Mouse (Mus musculus): Measurements from ENCODE around the gene Dapk1. TPM values are rescaled to one million over a fixed set of nuclear protein-coding genes. Genes with fewer than 3 reads are reported as not detected.

Gene Dapk1
- polyA plus RNA-seq (2016; fragmentation: Nextera tagmentation; extraction: Ambion mirVana) = 8.8 and 9.4 TPM in 2 replicates

GRCm38 (mm10) chr13:60601436-60602415 is at the start of gene Dapk1:
Dapk1 (plus strand) TSS chr13:60601947.
- H3K4me3 ChIP-seq = peak within 1 kb of the TSS; percentile 66
- peaks cover 20% of the 10 kb centered on the region for H3K4me1 ChIP-seq
- peak within 1 kb of the TSS; percentile 79 for H3K9ac ChIP-seq
- peak within 1 kb of the TSS; percentile 98 for H3K4me2 ChIP-seq
- no peaks in the 10 kb centered on the region for H3K9me3 ChIP-seq (replicated peaks)
- no peaks in the 10 kb centered on the region; the same call in 1 of the 2 replicates for H3K27me3 ChIP-seq (replicated peaks)
- H3K36me3 ChIP-seq = peaks cover 7% of the 10 kb centered on the region; the same call in 1 of the 2 replicates
- peak; percentile 82 for ATAC-seq
- WGBS (ENCODE audit: insufficient replicate concordance) = under 1% methylated on average over 83 of the region's 90 CpGs
- peak within 1 kb of the TSS; percentile 71 for H3K27ac ChIP-seq

DNA sequence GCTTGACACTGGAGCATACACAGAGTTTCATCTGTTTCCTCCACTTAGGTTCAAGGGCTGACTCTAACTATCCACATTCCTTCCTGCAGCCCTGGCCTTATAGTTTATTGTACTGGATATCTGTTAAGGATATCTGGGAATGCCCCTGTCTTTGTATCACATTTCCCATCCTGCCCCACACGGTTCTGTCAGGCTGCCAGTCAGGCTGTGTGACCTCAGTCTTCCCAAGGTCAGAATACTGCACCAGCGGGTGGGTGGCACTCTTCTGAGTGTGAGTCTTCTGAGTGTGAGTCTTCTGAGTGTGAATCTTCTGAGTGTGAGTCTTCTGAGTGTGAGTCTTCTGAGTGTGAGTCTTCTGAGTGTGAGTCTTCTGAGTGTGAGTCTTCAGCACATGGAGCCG is 48.4 kb upstream of the Dapk1 start:
- H3K4me1 ChIP-seq = peaks cover 11% of the 10 kb centered on the region
- 73% methylated on average over 3 of the region's 3 CpGs for WGBS (ENCODE audit: insufficient replicate concordance)
- H3K9ac ChIP-seq = no peak overlapping the region
- H3K4me3 ChIP-seq = no peak overlapping the region
- no peak overlapping the region for H3K27ac ChIP-seq
- H3K27me3 ChIP-seq (replicated peaks) = no peaks in the 10 kb centered on the region
- H3K4me2 ChIP-seq = no peak overlapping the region
- H3K9me3 ChIP-seq (replicated peaks) = no peaks in the 10 kb centered on the region
- H3K36me3 ChIP-seq = no peaks in the 10 kb centered on the region
- no peak for ATAC-seq

DNA sequence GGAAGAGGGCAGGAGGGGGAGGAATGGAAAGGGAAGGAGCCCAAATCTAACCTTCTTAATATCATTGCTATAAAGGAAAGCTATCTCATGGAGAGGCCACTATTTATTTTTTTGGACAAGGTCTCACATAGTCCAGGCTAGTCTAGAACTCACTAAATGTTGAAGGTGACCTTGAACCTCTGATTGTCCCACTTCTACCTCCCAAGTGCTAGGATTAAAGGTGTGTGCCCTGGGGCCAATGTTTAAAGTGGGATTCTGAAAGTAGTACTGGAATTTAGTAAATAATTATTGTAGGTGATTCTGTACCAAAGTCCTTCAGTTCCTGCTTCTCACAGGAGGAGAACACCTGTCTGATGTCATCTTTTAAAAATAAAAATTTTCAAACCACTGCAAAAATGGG is 45.3 kb upstream of the Dapk1 start:
- Histone ChIP-seq H3K4me1 (peaks cover 15% of the 10 kb centered on the region), H3K9me3 (replicated peaks) (no peaks in the 10 kb centered on the region), H3K4me2 (no peak overlapping the region), H3K4me3 (no peak overlapping the region), H3K27me3 (replicated peaks) (no peaks in the 10 kb centered on the region; the same call in 1 of the 2 replicates), H3K36me3 (no peaks in the 10 kb centered on the region), H3K9ac (no peak overlapping the region), H3K27ac (no peak overlapping the region)
- ATAC-seq = no peak

DNA sequence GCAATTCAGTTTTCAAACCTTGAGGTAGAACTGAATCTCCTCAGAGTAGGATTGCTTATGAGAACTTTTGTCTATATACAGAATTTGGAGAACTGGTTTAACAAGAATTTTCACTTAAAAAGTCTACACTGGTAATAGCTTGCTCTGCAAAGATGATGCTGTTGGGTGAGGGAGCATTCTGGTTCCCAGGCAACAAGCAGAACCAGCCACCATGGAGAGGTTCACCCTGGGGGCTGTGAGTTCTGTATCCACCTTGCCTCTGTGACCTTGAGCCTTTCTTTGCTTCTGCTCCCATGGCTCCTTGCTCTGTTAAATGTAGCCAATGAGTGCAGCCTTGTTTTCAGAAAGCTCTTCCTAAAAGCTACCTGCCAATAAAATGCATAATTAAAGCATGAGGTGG is 44.8 kb upstream of the Dapk1 start:
- Histone ChIP-seq H3K36me3 (no peaks in the 10 kb centered on the region), H3K4me3 (no peak overlapping the region), H3K9ac (no peak overlapping the region), H3K27ac (no peak overlapping the region), H3K27me3 (replicated peaks) (no peaks in the 10 kb centered on the region; the same call in 1 of the 2 replicates), H3K4me1 (peaks cover 18% of the 10 kb centered on the region), H3K4me2 (no peak overlapping the region), H3K9me3 (replicated peaks) (no peaks in the 10 kb centered on the region)
- no peak for ATAC-seq

GRCm38 (mm10) chr13:60564303-60564702 is 37.4 kb upstream of the Dapk1 start:
- Histone ChIP-seq H3K9ac (no peak overlapping the region), H3K27ac (no peak overlapping the region), H3K4me3 (no peak overlapping the region), H3K4me1 (peaks cover 7% of the 10 kb centered on the region), H3K4me2 (no peak overlapping the region), H3K9me3 (replicated peaks) (no peaks in the 10 kb centered on the region), H3K36me3 (no peaks in the 10 kb centered on the region), H3K27me3 (replicated peaks) (no peaks in the 10 kb centered on the region; the same call in 1 of the 2 replicates)
- WGBS (ENCODE audit: insufficient replicate concordance) = 55% methylated on average over 6 of the region's 6 CpGs
- ATAC-seq = no peak

DNA sequence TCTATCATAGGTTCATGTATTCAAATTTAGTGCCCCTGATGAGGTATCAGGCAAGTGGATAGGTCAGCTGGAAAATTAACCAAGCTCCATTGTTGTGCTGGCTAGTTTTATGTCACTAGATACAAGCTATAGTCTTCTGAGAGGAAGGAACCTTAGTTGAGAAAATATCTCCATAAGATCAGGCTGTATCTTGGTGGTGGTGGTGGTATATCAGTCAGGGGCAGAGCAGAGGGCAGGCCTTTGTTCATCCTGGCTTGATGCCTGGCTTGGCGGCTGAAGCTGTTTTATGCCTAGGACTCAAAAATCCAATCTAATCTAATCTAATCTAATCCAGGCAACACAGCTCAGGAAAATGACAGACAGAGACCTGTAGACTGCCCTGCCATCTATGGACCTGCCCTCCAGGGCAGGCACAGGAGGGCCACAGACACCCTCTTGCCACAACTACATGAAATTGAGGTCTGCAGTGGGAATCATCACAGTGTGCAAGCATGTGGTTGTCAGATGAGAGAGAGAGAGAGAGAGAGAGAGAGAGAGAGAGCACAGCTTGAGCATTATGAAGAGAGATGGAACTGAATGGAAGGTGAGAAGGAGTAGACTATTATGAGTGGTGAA is 32.7 kb upstream of the Dapk1 start:
- no peak for ATAC-seq
- 84% methylated on average over 1 of the region's 1 CpGs for WGBS (ENCODE audit: insufficient replicate concordance)
- H3K9ac ChIP-seq = no peak overlapping the region
- no peaks in the 10 kb centered on the region for H3K36me3 ChIP-seq
- no peak overlapping the region for H3K27ac ChIP-seq
- no peak overlapping the region for H3K4me3 ChIP-seq
- no peaks in the 10 kb centered on the region for H3K9me3 ChIP-seq (replicated peaks)
- no peaks in the 10 kb centered on the region for H3K27me3 ChIP-seq (replicated peaks)
- H3K4me2 ChIP-seq = no peak overlapping the region
- no peaks in the 10 kb centered on the region for H3K4me1 ChIP-seq

DNA sequence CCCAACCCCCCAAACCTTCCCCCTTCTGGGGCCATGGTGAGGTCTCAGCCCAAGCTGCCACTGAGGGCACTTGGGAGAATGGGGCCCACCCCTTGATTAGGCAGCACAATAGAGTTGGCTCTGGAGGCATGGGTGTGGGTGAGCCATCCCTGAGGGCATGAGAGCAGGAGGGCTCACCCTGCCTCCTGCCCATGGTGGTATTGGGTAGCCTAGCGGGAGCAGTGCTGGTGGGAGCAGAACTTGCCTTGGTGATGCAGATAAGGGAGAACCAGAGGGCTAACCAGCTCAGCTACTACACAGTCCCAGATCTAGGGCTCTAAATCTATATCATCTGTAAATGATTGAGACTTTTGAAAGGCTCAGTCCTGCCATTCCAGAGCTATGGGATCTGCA is 32.2 kb upstream of the Dapk1 start:
- Histone ChIP-seq H3K4me2 (no peak overlapping the region), H3K4me1 (no peaks in the 10 kb centered on the region), H3K4me3 (no peak overlapping the region), H3K9me3 (replicated peaks) (no peaks in the 10 kb centered on the region), H3K27me3 (replicated peaks) (no peaks in the 10 kb centered on the region), H3K27ac (no peak overlapping the region), H3K9ac (no peak overlapping the region), H3K36me3 (no peaks in the 10 kb centered on the region)
- no peak for ATAC-seq
- 61% methylated on average over 1 of the region's 1 CpGs for WGBS (ENCODE audit: insufficient replicate concordance)

- Histone ChIP-seq H3K27me3 (replicated peaks) (no peaks in the 10 kb centered on the region), H3K27ac (no peak overlapping the region), H3K4me1 (no peaks in the 10 kb centered on the region), H3K9ac (no peak overlapping the region), H3K4me3 (no peak overlapping the region), H3K4me2 (no peak overlapping the region), H3K36me3 (no peaks in the 10 kb centered on the region), H3K9me3 (replicated peaks) (no peaks in the 10 kb centered on the region)
- no peak for ATAC-seq
- 45% methylated on average over 3 of the region's 3 CpGs for WGBS (ENCODE audit: insufficient replicate concordance)
Measured at GRCm38 (mm10) chr13:60573541-60573940, 28.2 kb upstream of the Dapk1 start.

DNA sequence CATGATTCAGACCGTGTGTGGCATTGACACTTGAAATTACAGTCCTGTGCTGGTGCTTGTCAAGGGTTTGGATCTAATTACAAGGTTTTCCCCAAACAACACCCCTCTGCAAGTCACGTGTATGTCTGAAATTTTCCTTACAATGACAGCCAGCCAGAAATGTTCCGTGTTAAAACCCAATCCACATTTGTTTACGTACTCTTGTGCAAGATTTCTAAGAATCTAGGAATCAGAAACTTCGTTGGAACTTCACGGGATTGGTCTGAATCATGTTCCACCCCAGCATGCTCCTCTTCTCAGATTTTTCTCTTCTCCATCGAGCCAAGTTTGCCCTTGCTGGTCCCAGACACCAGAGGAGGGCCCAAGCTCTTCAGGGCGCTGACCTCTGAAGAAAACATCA is 27.8 kb upstream of the Dapk1 start:
- Histone ChIP-seq H3K4me3 (no peak overlapping the region), H3K36me3 (no peaks in the 10 kb centered on the region), H3K9ac (no peak overlapping the region), H3K27ac (no peak overlapping the region), H3K4me1 (no peaks in the 10 kb centered on the region), H3K27me3 (replicated peaks) (no peaks in the 10 kb centered on the region), H3K9me3 (replicated peaks) (no peaks in the 10 kb centered on the region), H3K4me2 (no peak overlapping the region)
- no peak for ATAC-seq
- WGBS (ENCODE audit: insufficient replicate concordance) = 67% methylated on average over 8 of the region's 8 CpGs

GRCm38 (mm10) chr13:60578541-60578940 is 23.2 kb upstream of the Dapk1 start:
- H3K36me3 ChIP-seq = no peaks in the 10 kb centered on the region
- H3K9me3 ChIP-seq (replicated peaks) = no peaks in the 10 kb centered on the region
- no peak overlapping the region for H3K4me3 ChIP-seq
- no peaks in the 10 kb centered on the region for H3K4me1 ChIP-seq
- ATAC-seq = no peak
- no peak overlapping the region for H3K9ac ChIP-seq
- WGBS (ENCODE audit: insufficient replicate concordance) = 47% methylated on average over 3 of the region's 3 CpGs
- no peak overlapping the region for H3K27ac ChIP-seq
- H3K27me3 ChIP-seq (replicated peaks) = no peaks in the 10 kb centered on the region
- no peak overlapping the region for H3K4me2 ChIP-seq

DNA sequence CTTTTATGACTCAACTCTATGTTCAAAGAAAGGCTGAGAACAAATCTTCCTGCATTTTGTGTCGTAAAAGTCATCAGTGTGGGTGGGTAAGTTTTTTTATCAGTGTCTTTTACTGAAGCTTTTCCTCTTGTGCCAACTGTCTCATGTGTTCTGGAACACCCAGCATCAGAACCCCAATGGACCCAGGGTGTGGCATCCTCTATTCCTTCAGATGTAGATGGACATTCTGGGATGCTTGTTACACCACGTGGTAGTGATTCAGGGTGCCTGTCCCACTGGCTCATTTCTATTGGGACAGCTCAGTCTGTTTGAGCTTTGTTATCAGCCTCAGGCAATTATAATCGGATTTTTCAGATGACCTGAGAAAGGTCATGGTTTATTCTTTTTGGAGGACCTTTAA is 6.9 kb upstream of the Dapk1 start:
- Histone ChIP-seq H3K4me3 (no peak overlapping the region), H3K36me3 (no peaks in the 10 kb centered on the region), H3K9ac (no peak overlapping the region), H3K27ac (no peak overlapping the region), H3K27me3 (replicated peaks) (no peaks in the 10 kb centered on the region; the same call in 1 of the 2 replicates), H3K4me1 (no peaks in the 10 kb centered on the region), H3K4me2 (no peak overlapping the region), H3K9me3 (replicated peaks) (no peaks in the 10 kb centered on the region)
- WGBS (ENCODE audit: insufficient replicate concordance) = 65% methylated on average over 3 of the region's 3 CpGs
- no peak for ATAC-seq

DNA sequence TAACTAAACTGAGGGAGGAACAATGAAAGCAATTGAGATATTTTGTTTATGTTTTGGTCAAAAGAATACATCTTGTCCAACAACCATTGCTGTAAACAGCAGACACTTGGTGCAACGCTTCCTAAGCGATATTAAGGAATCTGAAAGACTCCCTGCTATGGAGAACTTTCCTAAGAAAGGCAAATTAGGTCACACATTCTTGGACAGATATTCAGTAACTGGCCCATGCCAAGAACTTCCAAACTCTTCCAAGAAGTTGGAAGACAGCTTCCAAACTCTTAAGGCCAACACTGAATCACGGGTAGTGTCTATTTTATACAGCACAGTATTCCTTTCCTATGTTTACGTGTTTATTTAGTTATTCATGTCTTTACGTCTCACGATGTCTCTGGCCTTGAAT is 6.2 kb upstream of the Dapk1 start:
- Histone ChIP-seq H3K9ac (no peak overlapping the region), H3K36me3 (no peaks in the 10 kb centered on the region), H3K27ac (no peak overlapping the region), H3K9me3 (replicated peaks) (no peaks in the 10 kb centered on the region), H3K4me2 (no peak overlapping the region), H3K4me1 (no peaks in the 10 kb centered on the region), H3K4me3 (no peak overlapping the region), H3K27me3 (replicated peaks) (no peaks in the 10 kb centered on the region; the same call in 1 of the 2 replicates)
- 83% methylated on average over 6 of the region's 6 CpGs for WGBS (ENCODE audit: insufficient replicate concordance)
- ATAC-seq = no peak
